Mouse (Mus musculus) limb, embryonic 14.5 days (tissue): ENCODE measurements at regions not wholly inside any gene's neighbourhood (a gene's known extent, or its start where the extent isn't known, plus 50 kb on each side); places are given as distances from the start of the nearest gene placed in this dataset.

Experiments used
- ATAC-seq: fragments of 200-750 bp; cut with Nextera tagmentation; 2 replicates; pipeline ENCODE4 v1.8.0; 2017; ENCODE audit warnings: low read depth, moderate number of reproducible peaks, moderate TSS enrichment; ENCODE audit not compliant: low FRiP score
- DNase-seq: peaks from one replicate; pipeline ENCODE4 v3.0.0-alpha.2; 2015; ENCODE audit warnings: low spot score
- H3K27ac ChIP-seq: fragments of 300-500 bp; sonication (generic); replicated peaks from 2 replicates; pipeline ENCODE4 v1.5.1; 2014; ENCODE audit warnings: low read depth, mild to moderate bottlenecking, low read length, moderate library complexity, mixed read lengths
- H3K27me3 ChIP-seq: fragments of 300-500 bp; sonication (generic); 2 replicates; pipeline ENCODE4 v1.6.1; 2014; ENCODE audit warnings: low read length, mixed read lengths; ENCODE audit not compliant: control insufficient read depth, insufficient read depth
- H3K36me3 ChIP-seq: fragments of 300-500 bp; sonication (generic); 2 replicates; pipeline ENCODE4 v1.6.1; 2014; ENCODE audit warnings: mild to moderate bottlenecking, low read length, moderate library complexity, mixed read lengths; ENCODE audit not compliant: control insufficient read depth, insufficient read depth
- H3K4me1 ChIP-seq: fragments of 300-500 bp; sonication (generic); 2 replicates; pipeline ENCODE4 v1.6.1; 2014; ENCODE audit warnings: antibody characterized with exemption, low read length, mixed read lengths; ENCODE audit not compliant: control insufficient read depth, insufficient read depth
- H3K4me2 ChIP-seq: fragments of 300-500 bp; sonication (generic); replicated peaks from 2 replicates; pipeline ENCODE4 v1.6.1; 2014; ENCODE audit warnings: low read depth, mild to moderate bottlenecking, low read length, moderate library complexity; ENCODE audit not compliant: severe bottlenecking
- H3K4me3 ChIP-seq: fragments of 300-500 bp; sonication (generic); replicated peaks from 2 replicates; pipeline ENCODE4 v1.5.1; 2014; ENCODE audit warnings: low read length
- H3K9ac ChIP-seq: fragments of 300-500 bp; sonication (generic); 2 replicates; pipeline ENCODE4 v1.6.1; 2014; ENCODE audit warnings: mild to moderate bottlenecking, low read depth, low read length, moderate library complexity; ENCODE audit not compliant: severe bottlenecking
- H3K9me3 ChIP-seq: fragments of 300-500 bp; sonication (generic); 2 replicates; pipeline ENCODE4 v1.6.1; 2016; ENCODE audit warnings: low read length; ENCODE audit not compliant: control insufficient read depth
- POLR2A ChIP-seq: fragments of 200-500 bp; IDR thresholded peaks from 2 replicates; pipeline ENCODE4 v1.8.0; 2012; ENCODE audit warnings: inconsistent platforms, mild to moderate bottlenecking, moderate library complexity, borderline replicate concordance; ENCODE audit not compliant: insufficient read depth, insufficient read length; ENCODE audit errors: extremely low read depth
- WGBS: fragments of 180-500 bp; shearing (Covaris S2); extraction: QIAGEN DNeasy Blood & Tissue Kit; methylation state at CpG from one replicate; pipeline ENCODE4 v1.1.7; 2014; 5-methylcytosine and 5-hydroxymethylcytosine counted together

- no peak for TF ChIP-seq POLR2A
- 80% methylated on average over 6 of the region's 6 CpGs for WGBS
- Histone ChIP-seq H3K9ac (no peak overlapping the region), H3K4me3 (no peak overlapping the region), H3K36me3 (no peaks in the 10 kb centered on the region), H3K4me1 (0 out of 2 replicates have a peak, but pooled peaks cover 1% of the 10 kb centered on the region), H3K4me2 (no peak overlapping the region), H3K9me3 (no peaks in the 10 kb centered on the region), H3K27me3 (peaks cover 17% of the 10 kb centered on the region; the same call in 1 of the 2 replicates), H3K27ac (no peak overlapping the region)
- DNase-seq (no peak), ATAC-seq (no peak)
Measured at GRCm38 (mm10) chr17:27322891-27323509, 118.7 kb upstream of the Lemd2 start.

- WGBS = 76% methylated on average over 7 of the region's 7 CpGs
- H3K4me1 ChIP-seq = peaks cover 12% of the 10 kb centered on the region
- H3K4me2 ChIP-seq = no peak overlapping the region
- H3K4me3 ChIP-seq = no peak overlapping the region
- H3K9me3 ChIP-seq = no peaks in the 10 kb centered on the region
- no peak overlapping the region for H3K27ac ChIP-seq
- no peaks in the 10 kb centered on the region for H3K36me3 ChIP-seq
- DNase-seq (no peak), ATAC-seq (no peak)
- no peak for TF ChIP-seq POLR2A
- no peaks in the 10 kb centered on the region for H3K27me3 ChIP-seq
- no peak overlapping the region for H3K9ac ChIP-seq
Measured at GRCm38 (mm10) chr17:27318969-27319695, 114.9 kb upstream of the Lemd2 start.

GRCm38 (mm10) chr17:27317576-27318277, 113.5 kb upstream of the Lemd2 start:
- H3K27me3 ChIP-seq = no peaks in the 10 kb centered on the region
- DNase-seq (peak; percentile 34), ATAC-seq (no peak)
- H3K36me3 ChIP-seq = no peaks in the 10 kb centered on the region
- no peak overlapping the region for H3K9ac ChIP-seq
- no peaks in the 10 kb centered on the region for H3K9me3 ChIP-seq
- TF ChIP-seq POLR2A = no peak
- no peak overlapping the region for H3K27ac ChIP-seq
- no peak overlapping the region for H3K4me2 ChIP-seq
- 59% methylated on average over 14 of the region's 14 CpGs for WGBS
- H3K4me1 ChIP-seq = peaks cover 12% of the 10 kb centered on the region
- H3K4me3 ChIP-seq = no peak overlapping the region

GRCm38 (mm10) chr17:27316711-27317575, 112.7 kb upstream of the Lemd2 start:
- ATAC-seq (no peak), DNase-seq (no peak)
- Histone ChIP-seq H3K27ac (no peak overlapping the region), H3K4me3 (no peak overlapping the region), H3K36me3 (no peaks in the 10 kb centered on the region), H3K9me3 (no peaks in the 10 kb centered on the region), H3K27me3 (no peaks in the 10 kb centered on the region), H3K4me1 (peaks cover 12% of the 10 kb centered on the region), H3K4me2 (no peak overlapping the region), H3K9ac (no peak overlapping the region)
- no peak for TF ChIP-seq POLR2A
- 86% methylated on average over 21 of the region's 21 CpGs for WGBS
